Mouse (Mus musculus) cerebellum, adult 8-10 months (tissue): ENCODE results near the gene Slf2.
A peak's percentile ranks its signal among the peaks of the same experiment; 100 is the strongest.

Experiments
- DNase-seq: peaks from one replicate; pipeline ENCODE4 v3.0.0; 2022

The Slf2 gene

DNA sequence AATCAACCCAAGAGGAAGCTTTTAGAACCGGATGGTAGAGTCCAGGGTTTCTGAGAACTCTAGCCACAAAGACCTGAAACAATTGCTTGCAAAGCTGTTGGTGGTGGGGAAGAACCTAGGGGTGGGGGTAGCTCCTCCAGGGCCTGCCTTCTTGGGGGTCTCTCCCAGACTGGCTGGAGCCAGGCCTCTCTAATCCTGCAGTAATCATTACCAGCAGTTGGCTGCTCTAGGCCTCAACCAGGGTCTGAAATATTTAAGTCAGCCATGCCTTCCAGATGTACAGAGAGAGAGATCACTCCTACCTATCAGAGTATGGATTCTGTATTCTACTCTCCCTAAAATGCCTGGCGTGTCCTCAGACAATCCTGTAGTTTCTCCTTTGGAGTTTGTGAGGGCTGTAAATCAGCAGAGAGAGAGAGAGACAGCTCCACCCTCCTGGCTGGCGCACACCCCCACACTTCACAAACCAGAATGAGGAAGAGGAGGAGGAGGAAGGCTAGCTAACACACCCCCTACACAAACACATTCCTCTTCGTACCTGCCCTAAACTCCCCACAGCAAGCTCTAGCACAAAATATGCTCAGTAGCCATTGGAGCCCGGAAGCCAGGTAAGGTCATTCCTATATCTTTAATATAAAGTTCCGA lies 82.8 kb downstream of the Slf2 start:
- no peak for DNase-seq

DNA sequence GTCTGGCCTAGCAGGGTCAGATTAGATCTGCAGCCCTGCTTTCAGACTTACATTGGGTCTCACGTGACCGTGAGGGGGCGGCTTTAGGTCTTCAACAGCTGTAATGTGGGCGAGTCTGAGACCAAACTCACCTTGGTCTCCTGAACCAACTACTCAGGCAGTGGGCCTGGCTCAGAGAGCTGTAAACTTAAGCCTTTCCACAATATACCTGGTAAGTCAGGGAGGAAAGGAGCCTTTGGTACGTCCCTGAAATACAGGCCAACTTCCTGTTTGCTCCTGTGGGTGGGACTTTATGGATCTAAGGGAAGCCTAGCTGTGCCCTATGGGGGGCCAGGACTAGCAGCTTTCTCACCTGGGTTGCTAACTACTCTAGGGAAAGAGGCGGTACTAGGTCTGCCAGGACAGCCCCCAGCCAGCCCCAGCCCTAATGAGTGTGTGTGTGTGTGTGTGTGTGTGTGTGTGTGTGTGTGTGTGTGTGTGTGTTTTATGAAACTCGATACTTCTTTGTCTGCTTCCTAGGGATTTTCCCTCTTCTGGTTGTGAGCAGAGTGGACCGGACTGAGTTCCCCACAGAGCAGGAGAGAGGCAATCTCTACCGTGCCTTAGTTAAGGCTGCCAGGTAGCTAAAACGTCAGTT lies 83.5 kb downstream of the Slf2 start, which contains the start of gene Lzts2:
Gene Lzts2, plus strand, starts transcription at position 80 of the 637 bp plus-strand sequence.
- DNase-seq: no peak

DNA sequence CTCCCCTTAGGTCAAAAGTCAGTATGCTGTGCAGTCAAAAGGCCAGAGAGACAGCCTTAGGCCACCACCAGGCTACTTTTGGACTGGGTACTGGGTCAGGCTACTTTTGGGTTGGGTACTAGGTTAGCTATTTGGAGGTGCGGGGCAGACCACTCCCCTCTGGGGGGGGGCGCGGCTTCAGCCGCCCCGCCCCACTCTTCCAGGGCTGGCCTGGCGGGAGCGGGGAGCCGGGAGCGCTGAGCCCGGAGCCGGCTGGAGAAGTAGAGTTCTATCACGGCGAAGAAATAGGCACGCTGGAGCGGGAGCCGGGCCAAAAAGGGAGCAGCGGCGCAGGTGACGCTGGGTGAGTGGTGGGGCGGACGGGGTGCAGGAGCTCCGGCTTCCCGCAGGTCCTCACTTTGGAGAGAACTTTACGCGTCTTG lies 84.0 kb downstream of the Slf2 start:
- DNase-seq: peak; percentile 66

DNA sequence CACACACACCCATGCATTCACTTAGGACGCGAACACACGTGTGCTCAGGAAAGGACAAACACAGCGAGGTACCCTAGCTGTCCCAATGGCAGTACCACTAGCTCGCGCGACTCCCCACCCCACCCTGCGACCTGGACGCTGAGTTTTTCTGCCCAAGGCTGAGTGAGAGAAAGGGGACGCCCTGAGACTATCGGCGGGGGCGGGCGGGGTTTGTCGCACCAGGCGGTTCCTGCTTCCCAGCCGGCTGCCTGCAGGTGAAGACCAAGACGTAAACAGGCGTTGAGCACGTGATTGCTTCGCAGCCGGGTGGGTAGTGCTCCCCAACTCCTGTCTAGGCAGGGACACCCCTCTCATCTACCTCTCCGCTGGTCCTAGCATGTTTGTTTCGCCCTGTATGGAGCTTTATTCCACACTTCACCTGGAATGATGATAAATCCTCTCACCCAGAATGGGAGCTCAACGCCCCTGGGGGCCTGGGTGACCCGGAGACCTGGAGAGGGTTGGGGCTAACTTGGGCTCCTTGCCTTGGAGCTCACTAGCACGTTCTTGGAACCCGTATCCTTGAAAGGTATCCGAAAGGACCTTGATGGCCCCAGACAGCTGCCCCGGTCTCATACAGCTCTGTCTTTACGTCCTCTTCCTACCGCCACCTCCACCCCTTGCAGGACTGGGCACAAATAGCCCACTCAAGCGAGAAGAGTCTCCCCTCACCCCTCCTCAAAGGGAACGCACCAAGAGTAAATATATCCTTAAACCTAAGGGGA lies 84.7 kb downstream of the Slf2 start:
- peak; percentile 75 for DNase-seq

DNA sequence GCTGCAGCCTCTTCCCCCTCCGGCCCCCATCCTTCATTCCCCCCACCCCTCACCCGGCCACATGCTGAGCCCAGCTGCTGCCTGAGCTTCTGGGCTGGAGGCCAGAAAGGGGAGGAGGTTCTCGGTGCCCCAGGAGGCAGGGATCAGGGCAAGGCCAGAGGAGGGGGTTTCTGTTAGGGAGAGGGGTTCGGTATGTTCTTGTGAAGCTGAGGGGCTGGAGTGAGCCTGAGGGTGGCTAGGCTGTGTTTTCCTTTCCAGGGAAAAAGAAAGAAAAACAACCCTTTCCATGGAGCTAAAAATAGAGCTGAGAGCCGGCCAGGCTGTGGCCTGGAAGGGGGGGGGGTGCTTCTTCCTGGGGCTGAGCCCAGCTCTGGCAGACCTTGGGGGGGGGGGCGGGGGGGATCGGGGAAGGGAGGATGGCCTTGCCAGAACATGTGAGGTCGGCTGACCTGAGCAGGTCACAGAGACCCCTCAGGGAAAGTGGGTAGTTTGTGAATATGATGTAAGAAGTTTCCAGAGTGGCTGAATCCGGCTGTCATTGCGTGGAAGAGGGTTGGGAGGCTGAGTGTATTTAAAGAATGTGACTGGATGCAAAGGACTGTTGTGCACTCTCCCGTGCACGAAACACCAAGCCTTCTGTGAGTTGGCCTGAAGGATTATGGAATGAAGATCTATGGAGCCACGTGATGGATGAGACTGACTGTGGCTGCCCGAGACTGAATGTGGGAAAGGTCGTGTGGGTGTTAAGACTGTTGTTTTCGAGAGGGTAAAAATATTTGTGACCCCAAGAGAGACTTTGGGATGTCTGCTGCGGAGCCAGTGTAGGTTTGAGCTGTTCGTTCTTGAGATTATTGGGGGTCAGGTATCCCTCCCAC lies 85.6 kb downstream of the Slf2 start:
- DNase-seq: peak; percentile 88

DNA sequence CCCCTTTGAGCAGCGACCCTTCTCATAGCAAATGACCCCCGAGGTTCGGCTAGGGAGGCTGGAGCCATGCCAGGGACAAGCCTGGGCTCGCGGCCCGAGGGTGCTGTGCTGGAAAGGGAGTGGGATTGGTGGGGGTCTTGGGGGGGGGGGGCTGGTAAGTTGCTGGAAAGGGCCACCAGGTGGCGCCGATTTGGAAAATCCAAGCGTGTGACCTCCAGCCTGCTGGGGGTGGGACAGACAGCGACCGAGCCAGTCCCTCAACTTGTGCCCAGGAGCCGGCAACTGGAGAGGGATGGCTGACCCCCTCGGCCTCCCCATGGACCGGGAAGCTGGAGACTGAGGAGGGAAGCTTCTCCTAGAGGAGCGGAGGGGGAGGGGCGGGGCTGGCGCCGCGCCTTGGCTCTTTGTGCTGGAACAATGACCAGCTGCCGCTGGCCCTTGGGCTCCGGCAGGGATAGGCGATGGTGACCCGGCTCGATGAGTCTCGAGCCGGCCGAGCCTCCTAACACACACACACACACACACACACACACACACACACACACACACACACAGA lies 86.3 kb downstream of the Slf2 start:
- DNase-seq: peak; percentile 83

DNA sequence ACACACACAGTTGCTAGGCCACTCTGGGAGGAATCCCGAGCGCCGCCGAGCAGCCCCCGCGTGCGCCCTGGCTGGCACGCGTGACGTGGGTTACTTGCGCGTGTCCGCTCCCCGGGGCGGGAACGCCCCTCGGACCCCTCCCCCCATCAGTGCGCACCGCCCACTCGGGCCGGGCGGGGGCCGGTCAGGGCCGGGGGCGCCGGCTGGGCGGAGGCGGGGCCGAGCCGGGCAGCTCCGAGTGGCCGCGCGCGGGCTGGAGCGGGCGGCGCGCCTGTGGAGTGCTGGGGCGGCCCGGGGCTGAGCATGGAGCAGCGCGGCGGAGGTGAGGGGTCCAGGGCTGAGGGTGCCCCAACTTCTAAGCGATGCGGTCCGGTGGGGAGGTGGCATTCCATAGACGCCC lies 87.0 kb downstream of the Slf2 start:
- DNase-seq: peak; percentile 79

DNA sequence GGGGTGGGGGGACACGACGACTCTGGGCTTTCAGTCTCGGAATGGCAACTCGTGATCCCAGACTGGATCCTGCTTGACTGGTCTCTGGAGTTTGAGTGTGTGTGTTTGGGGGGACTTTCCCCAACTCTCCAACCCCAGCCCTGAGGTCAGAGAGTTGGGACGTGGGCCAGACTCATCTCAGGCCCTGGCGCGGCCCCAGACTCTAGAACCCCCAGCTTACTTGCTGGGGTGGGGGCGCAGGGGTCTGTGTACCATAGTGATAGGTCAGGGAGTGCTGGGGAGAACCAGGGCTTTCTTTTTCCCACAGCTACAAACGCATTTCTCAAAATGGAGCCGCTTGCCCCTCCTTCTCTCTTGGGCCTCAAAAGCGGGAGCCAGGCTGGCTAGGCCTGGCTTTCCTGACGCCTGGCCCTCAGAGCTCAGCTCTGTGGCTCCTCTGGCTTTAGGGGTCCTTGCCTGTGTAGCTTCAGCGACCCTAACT lies 87.4 kb downstream of the Slf2 start:
- no peak for DNase-seq

DNA sequence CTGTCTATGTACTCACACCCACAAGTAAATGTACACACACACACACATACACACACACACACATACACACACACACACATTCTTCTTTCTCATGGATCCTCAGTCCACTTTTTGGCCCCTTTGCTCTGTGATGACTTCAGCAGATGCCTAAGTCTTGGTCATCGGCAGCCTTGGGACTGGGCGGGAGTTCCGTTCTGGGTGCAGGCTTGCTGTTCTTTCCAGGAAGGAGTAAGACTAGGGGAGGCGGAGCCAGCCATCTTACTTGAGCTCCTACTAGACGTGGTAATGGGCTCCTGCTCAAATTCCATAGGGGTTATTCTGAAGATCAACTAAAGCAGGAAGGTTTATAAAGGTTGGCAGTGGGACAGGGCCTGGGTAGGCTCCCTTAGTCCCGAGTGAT lies 89.4 kb downstream of the Slf2 start:
- DNase-seq: no peak

DNA sequence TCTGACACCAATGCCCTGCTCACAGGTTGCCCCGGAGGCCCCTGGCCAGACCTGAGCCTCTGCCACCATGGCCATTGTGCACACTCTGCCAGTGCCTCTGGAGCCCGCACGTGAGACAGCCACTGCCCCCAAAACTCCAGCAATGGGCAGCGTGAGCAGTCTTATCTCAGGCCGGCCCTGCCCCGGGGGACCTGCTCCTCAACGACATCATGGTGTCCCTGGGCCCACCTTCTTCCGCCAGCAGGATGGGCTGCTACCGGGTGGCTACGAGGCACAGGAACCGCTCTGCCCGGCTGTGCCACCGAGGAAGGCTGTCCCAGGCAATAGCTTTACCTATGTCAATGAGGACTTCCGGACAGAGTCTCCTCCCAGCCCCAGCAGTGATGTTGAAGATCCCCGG lies 90.4 kb downstream of the Slf2 start:
- DNase-seq: no peak

DNA sequence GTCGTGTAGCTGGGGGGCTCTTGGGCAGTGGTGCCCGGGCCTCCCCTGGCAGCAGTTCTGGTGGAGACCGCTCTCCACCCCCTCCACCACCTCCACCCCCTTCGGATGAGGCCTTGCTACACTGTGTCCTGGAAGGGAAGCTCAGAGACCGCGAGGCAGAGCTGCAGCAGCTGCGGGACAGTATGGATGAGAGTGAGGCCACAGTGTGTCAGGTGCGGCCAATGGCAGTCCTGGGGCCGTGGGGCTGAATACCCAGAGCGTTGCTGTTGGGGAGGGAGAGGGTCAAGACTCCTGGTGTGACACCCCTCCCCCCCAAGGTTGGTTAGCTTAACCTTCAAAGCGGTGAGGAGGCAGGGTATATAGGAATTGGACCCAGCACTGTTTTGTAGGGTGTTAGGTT lies 93.0 kb downstream of the Slf2 start:
- DNase-seq: no peak

DNA sequence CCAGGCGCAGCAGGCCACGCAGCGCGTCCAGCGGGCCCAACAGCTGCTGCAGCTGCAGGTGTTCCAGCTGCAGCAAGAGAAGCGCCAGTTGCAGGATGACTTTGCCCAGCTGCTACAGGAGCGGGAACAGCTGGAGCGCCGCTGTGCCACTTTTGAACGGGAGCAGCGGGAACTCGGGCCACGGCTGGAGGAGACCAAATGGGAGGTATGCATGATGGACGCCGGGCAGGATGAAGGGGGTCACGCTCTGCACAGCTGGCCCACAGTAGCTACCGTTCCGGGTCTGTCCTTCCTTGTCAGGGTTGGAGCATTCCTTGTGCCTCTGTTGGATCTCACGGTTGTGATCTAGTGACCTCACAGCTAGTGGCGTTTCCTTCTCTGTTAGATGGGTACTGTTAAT lies 93.8 kb downstream of the Slf2 start:
- no peak for DNase-seq

DNA sequence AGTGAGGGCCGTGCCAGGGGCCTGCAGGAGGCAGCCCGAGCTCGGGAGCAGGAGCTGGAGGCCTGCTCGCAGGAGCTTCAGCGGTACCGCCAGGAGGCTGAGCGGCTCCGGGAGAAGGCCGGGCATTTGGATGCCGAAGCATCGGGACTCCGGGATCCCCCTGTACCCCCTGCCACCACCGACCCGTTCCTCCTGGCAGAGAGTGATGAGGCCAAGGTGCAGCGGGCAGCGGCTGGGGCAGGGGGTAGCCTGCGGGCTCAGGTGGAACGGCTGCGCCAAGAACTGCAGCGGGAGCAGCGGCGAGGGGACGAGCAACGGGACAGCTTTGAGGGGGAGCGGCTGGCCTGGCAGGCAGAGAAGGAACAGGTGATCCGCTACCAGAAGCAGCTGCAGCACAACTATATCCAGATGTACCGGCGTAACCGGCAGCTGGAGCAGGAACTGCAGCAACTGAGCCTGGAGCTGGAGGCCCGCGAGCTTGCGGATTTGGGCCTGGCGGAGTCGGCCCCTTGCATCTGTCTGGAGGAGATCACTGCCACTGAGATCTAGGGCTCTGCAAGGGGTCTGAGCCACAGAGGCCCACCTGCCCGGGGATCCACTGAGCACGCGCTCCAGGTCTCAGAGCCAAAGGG lies 95.1 kb downstream of the Slf2 start:
- no peak for DNase-seq

DNA sequence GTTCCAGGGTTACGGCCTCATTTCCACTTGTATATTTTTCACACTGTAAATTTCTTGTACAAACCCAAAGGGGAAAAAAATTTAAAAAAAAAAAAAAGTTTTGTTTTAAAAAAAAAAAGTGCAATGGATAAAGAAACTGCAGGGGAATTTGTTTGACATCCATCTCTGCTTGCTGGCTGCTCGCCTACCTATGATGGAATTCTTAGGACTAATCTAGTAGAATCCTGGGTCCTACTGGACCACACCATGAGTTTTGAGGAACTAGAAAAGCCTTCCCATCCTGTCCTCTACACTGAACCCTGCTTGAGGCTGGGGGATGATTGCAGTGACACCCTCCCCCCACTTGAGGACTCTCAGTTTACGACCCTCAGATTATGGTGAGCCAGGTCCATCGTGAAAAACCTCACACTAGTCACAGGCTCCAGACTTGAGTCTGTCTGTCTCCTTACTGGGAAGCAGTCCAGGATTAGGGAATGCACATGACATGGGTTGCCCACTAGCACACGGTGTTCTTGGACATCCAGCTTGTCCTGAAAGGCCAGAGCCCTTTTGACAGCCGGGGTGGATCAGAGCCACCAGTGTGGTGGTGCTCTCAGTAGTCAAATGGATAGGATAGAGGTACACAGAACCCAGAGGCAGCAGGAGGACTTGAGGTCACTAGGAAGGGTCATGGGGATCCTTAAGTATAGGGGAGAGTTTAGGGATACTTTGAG lies 96.2 kb downstream of the Slf2 start:
- DNase-seq: no peak

DNA sequence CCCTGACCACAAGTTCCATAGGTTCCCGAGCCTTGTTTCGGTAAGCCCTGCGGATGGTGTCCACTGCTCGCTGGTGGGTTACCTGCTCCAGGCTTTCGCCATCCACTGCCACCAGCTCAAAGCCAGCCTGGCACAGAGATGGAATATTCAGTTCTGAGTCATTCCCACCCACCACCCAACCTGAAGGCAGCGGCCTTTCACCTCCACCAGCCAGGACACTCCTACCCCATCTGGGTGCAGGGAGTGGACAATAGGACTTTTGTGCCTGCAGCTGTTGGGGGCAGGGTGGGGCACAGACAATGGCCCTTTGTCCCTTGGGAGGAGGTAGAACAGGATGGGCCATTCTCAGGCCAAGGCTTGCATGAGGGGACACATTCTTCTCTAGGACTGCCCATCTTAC lies 96.9 kb downstream of the Slf2 start:
- no peak for DNase-seq

DNA sequence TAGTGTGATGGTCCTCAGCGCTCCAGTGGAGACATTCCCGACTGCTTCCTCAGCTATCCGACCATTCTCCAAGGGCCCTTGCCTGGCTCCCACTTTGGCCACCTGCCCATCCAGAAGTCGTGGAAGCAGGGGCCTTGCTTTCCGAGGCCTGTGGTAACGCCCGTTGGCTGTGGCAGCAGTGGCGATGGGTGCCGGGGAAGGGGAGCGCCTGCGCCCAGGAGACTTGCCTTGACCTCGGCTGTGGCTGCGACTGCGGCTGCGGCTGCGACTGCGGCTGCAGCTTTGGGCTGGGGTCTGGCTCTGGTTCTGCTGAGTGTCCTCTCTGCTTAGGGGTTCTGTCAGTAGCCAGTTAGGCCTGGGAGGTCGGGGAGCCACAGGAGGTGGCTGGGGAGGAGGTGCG lies 97.8 kb downstream of the Slf2 start:
- no peak for DNase-seq

DNA sequence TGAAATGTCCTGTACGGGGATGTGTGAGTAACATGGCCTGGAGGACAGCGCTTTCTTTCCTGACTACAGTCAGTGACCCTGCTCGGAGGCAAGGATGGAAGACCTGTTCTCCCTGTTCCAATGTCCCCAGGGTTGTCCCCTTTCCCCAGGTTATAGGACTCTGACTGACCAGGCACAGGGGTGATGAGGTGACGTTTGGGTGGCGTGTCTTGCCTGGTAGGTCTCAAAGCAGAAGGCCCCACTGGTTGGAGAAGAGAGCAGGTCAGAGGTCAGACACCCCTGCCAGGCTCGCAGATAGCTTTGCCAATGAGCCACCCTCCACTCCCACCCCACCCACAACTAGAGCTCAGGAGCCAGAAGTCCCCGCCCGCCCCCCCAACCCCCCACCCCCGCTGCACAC lies 98.6 kb downstream of the Slf2 start:
- no peak for DNase-seq

DNA sequence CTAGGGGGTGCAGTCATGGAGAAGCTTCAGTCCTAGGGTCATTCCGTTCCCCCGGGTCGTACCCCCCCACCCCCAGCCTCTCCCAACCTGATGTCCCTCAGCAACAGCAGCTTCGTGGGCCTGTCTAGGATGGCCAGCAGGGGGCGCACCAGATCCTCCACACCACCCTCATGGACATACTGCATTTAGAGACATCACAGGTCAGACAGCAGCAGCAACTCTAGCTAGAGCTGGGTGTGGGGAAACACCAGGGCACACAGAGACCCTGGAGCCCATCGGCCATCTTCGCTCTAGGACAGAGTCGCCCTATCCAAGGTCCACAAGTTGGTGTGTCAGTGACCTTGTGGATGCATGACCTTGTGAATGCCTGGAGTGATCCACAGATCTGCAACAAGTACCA lies 99.2 kb downstream of the Slf2 start:
- DNase-seq: peak; percentile 76

DNA sequence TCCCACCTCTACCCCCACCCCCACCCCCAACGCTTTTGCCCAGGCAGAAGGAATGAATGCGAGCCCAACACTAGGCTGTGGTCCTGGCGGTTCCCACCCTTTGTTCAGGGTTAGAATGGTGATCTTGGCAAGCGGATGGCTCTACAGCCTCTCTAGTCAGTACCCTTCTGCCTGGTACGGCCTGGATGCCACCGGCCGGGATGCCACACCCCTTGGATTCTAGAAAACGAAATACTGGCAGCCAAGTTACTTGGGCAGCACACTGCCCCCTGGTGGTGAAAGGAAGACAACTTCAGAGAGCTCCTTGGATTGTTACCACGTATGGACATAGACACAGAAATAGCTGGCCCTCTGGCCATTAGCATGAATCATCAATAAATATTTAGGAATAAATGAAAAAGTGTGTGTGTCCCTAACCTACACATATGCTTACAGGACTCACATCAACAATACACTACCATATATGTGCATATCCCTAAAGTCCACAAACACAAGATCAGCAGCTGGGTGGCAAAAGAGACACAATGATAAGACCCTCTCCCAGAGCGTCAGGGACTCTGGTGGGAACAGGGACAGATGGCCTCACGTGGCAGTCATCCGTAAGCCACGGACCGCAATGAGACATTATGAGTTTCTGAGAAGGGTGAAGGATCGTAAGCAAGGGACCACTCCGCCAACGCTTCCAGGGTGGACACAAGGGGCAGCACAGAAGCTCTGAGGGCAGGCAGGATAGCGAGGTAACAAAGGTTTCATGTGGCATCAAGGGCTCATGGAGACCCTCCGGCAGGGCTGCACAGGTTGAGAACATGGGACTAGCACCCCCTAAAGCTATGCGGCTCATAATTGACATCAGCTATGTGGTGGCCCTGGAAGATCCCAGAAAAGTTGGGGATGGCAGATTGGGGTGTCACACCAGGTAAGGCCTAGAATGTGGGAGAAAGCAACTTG lies 100.1 kb downstream of the Slf2 start:
- peak; percentile 86 for DNase-seq

DNA sequence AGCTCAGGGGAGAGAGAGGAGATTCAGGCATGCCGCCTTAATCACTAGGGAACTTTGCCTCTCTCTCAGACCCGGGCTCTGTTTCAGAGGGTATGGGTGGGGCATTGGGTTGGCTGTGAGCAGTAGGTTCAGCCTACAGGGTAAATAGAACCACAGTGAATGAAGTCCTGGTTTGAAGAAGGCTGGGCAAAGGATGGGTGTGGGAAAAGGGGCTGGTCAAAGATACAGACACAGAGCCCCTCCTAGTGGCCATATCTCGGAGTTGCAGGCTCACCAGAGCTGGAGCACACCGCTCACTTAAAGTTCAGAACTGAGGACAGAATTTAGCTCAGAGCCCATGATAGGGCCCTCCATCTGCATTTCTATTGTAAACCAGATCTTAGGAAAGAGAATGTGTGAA lies 100.8 kb downstream of the Slf2 start:
- peak; percentile 82 for DNase-seq
